Mouse (Mus musculus) heart, adult 18-20 months (tissue): Measurements from ENCODE around the gene Prkch. TPM values are rescaled to one million over a fixed set of nuclear protein-coding genes. Genes with fewer than 3 reads are reported as not detected.

Experiments
- DNase-seq, 2 experiments: peaks; one replicate each; pipeline ENCODE4 v3.0.0; 2021 to 2022; ENCODE audit warnings: mixed read lengths in 1 of 2
- total RNA-seq, 2 experiments: library from RNA; stranded (reverse); gene quantifications; 2 replicates each; pipeline ENCODE4 v1.2.3; 2021

Prkch gene
- total RNA-seq, 2 experiments from 2014 or later, result 17.2 to 18.6 TPM

DNA sequence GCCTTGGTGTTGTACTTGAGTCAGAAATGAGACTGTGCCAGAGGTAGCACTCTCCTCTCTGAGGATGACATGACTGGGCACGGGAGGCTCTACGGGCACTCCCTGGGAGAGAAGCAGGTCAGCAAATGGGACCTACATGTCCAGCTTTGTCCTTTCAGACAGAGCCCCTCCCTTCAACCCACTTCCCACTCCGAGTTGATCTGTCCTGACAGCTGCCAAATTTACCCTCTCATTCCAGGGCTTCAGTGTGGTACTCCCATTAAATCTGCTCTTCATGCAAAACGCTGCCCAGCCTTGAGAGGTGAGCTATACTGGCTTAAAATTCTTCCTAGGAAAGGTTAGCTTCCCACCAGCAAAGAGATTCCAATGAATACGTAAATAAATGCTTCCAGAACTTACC lies 215.1 kb downstream of the Prkch start:
- DNase-seq, result peak in 1 of 2 experiments; percentile 16

GRCm38 (mm10) chr12:73800886-73801285 lies 216.3 kb downstream of the Prkch start:
- DNase-seq, result peak; percentile 77 to 80

GRCm38 (mm10) chr12:73801845-73802244 lies 217.2 kb downstream of the Prkch start:
- DNase-seq, result peak in 1 of 2 experiments; percentile 27

- DNase-seq, result no peak
Measured at GRCm38 (mm10) chr12:73802379-73803057, 217.9 kb downstream of the Prkch start.

GRCm38 (mm10) chr12:73803946-73804345 lies 219.3 kb downstream of the Prkch start:
- no peak for DNase-seq

DNA sequence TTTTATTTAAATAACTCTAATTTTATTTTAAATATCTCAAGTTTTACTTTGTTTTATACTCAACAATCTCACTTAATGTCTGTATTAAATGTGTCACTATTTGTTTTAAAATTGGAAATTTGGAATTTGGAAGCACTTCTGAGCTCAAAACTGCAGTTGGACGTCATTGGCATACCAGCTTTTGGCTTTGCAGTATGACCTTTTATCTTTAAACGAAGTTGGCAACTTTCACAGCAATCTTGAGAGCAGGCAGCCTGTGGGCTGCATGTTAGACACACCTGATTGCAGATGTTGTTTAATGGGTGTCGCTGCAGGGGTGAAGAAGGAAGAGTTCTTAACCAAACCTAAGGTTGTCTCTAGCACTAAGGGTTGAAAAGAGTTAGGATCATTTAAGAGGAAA lies 220.9 kb downstream of the Prkch start:
- no peak for DNase-seq

- DNase-seq, result no peak
Measured at GRCm38 (mm10) chr12:73806003-73806402, 221.4 kb downstream of the Prkch start.

DNA sequence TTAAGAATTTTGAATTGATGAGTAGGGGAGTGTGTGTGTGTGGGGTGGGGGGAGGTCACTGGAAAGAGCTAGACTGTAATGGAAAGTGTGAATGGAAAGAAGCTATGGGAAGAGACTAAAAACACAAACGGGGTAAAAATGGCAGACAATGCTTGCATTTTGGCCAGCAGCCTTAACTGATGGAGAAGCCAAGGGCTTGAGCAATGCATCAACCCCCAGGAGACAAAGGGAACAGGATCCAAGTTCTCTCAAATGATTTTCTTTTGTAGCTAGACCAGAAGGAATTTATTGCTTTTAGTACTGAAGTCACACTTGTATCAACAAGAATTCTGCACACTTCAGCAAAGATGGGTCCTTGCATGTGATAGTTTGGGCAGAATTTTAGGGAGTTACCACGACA lies 222.6 kb downstream of the Prkch start:
- peak; percentile 63 to 69 for DNase-seq

DNA sequence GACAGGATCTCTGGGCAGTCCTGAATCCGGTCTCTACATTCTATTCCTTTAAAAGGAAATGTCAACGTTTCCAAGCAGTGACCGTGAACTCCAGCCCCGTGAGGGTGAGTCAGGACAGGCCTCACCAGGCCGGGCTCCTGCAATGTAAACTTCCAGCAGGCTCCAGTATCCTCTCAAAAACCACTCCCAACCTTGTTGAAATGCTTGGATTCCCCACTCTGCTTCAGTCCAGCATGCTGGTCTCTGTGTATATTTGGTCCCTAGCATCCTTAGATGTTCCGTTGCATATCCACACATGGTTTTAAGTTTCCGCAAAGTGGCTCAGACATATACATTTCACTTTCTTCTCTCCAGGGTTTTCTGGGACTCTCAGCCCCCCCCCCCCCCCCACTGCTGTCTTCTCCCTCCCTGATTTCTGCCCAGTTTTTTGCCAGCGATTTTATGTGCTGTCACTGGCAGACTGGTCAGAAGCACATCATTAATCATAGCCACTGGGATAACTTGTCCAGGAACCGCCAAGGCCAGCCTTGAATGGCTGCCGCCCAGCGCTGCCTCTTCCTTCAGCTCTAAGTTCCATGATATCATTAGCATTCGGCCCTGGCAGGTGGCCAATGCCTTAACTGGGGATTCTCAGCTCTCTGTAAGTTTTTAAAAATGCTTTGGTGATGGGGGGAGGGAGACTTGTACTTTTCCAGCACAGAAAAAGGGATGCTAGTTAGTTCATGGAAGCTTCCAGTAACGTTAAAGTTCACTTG lies 225.6 kb downstream of the Prkch start:
- DNase-seq, result peak; percentile 77 to 81

GRCm38 (mm10) chr12:73810903-73811302 lies 226.3 kb downstream of the Prkch start:
- no peak for DNase-seq

GRCm38 (mm10) chr12:73812198-73812597 lies 227.6 kb downstream of the Prkch start:
- no peak for DNase-seq

- DNase-seq, result no peak
Measured at GRCm38 (mm10) chr12:73813016-73813900, 228.7 kb downstream of the Prkch start.

DNA sequence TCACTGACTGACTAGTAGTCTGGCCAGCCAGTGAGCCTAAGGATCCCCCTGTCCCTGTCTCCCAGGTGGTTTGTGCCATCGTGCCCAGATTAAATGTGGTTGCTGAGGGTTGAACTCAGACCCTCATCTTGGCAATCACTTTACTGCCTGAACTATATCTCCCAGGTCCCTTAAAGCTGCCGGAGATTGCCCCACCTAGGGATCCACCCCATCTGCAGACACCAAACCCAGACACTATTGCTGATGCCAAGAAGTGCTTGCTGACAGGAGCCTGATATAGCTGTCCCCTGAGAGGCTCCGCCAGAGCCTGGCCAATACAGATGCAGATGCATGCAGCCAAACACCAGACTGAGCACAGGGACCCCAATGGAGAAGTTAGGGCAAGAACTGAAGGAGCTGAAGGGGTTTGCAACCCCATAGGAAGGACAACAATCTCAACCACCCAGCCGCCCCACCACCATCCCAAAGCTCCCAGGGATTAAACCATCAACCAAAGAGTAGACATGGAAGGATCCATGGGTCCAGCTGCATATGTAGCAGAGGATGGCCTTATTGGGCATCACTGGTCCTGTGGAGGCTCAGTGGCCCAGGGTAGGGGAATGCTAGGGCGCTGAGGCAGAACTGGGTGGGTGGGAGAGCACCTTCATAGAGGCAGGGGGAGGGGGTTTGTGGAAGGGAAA lies 229.6 kb downstream of the Prkch start:
- DNase-seq, result no peak

DNA sequence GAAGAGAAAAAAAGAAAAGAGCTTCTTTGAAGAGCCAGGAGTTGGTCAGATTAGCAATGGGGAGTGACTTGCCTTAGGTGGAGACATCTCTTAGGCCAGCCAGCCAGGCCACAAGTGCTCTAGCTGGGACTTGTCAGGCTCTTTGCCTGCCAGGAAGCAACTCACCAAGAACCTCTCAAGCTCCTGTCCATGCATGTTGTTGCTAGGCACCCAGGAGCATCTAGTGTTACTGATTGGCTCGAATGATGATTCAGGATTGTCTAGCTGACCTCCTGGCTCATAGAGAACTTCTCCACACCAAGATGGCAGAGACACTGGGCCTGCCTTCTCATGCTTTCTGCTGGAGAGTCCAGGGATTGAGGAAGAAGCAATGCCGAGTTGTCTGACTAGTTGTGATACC lies 230.3 kb downstream of the Prkch start:
- DNase-seq, result no peak

DNA sequence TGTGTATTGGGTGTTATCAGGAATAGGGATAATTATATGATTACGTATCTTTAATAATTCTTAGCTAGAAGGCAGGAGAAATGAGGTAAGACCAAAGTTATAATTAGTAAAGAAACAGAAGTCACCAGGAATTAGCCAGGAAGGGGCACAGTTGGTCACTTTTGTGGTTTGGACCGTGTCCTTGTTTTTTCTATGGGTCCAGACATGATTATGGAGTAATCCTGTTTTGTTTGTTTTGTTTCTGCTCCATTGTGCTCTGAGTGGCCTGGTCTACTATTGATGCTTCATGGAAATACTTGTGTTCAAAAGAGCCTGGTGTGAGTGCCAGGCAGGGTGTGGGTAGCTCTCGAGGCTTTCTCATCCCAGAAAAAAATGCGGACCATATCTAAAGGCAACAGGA lies 230.9 kb downstream of the Prkch start:
- DNase-seq, result no peak

GRCm38 (mm10) chr12:73815892-73816291 lies 231.3 kb downstream of the Prkch start:
- no peak for DNase-seq

DNA sequence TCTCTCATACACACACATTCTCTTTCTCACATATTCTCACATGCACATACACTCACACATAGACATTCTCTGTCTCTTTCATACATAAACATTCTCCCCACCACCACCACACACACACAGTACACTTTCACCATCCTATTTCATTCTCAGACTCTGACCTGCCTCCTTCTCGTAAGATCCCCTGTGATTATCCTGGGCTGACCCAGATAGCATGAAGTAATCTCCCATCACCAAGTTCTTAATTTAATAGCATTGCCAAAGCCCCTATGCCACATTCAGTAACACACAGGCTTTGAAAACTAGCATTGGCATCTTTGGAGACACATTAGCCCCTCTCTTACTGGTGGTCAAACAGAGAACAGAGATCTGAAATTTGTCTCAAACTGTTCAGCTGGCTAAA lies 232.3 kb downstream of the Prkch start:
- DNase-seq, result no peak

DNA sequence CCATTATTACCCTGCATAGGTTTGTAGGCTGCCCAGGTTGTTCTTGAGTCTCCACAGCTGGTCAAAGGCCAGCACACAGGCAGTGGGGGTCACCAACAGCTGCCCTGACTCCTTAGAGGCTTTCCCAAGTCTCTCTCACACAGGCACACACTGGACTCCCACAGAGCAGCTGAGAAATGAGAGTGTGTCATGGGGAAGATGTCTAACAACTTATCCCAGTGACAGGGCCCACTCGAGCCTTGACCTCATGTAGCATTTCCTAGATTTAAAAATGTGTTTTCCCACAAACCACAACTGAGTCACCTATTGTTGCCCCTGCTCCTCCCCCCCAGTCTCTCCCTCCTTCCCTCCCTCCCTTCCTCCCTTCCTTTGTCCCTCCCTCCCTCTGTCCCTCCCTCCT lies 234.2 kb downstream of the Prkch start:
- no peak for DNase-seq

GRCm38 (mm10) chr12:73821176-73821575 lies 236.6 kb downstream of the Prkch start:
- no peak for DNase-seq

DNA sequence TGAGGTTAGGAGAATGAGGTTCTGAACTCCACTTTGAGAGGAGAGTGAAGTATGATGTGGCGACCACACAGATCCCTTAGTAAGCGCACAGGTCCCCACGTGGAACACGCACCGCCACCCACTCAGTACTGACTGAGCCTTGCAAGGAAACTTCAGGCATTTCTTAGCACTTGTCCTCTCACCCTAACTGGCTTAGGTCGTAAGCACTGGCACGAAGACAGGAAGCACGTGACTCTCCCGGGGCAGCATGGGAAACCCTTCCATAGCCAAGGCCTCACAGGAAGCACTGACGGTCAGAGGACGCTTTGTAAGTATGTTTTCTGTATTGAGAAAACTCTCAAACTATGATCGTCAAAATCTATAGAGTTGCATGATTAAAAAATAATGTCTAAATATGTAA lies 237.7 kb downstream of the Prkch start:
- DNase-seq, result no peak

GRCm38 (mm10) chr12:73824828-73825227 lies 240.2 kb downstream of the Prkch start:
- no peak for DNase-seq
